Mouse (Mus musculus) naive thymus-derived CD4-positive, alpha-beta T cell, adult 5 months (primary cell): Measurements from ENCODE around the gene Olfr1239. TPM values are rescaled to one million over a fixed set of nuclear protein-coding genes. Genes with fewer than 3 reads are reported as not detected.

Experiments used
- polyA plus RNA-seq: library from polyadenylated mRNA; unstranded; fragments of 100-300 nt; shearing (Covaris generic); gene quantifications from one replicate; pipeline ENCODE4 v1.2.1, GENCODE M21; 2017

Olfr1239 gene
- polyA plus RNA-seq: not detected

DNA sequence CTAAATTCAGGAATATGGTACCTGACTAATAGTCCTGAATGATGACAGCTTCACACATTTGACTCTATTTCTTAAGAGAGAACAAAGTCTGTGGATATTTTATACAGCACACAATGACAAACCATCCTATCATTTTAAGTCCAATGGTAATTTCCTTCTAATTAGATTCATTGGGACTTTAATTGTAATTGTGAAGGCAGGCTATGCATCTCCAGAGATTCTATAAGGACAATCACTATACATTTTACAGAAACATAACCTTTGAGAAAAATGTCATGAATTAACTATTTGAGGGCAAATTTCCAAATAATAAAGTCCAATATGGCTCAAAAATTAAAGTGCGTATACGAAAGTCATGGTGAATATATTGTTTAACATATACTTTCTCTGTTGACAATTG, at the start of gene Olfr1239:
TSS of gene Olfr1239 (minus strand) at position 101 of the 400 bp plus-strand sequence.

GRCm38 (mm10) chr2:89442900-89443299, 22.7 kb upstream of the Olfr1239 start, which contains the start of gene Olfr1240:
TSS of gene Olfr1240 (minus strand) at chr2:89443000.

DNA sequence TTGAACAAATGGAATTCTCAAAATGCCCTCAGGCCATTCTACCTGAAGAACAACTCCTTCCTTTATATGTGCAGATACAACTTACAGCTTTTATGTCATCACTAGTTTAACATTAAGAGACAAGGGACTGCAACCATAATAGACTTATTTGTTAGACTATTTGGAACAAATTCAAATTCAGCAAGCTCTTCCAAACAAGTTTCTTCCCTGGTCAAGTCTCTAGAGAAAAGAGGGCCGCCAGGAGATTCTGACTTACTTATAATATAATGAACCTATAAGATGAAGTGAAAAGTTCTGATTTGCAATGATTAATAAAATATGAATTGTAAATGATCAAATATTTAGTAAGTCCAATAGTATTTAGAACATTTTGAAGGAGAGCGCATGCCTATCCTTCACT, 10.6 kb downstream of the Olfr1239 start, which contains the start of gene Olfr1238:
TSS of gene Olfr1238 (minus strand) at position 101 of the 400 bp plus-strand sequence.

Other genes with a start within 250 kb of the Olfr1239 start
- not detected for gene Olfr1225, start 245.7 kb downstream of the Olfr1239 start, polyA plus RNA-seq
- not detected for gene Olfr1226, start 220.4 kb downstream of the Olfr1239 start, polyA plus RNA-seq
- 0.17 TPM for gene Olfr1228, start 166.3 kb downstream of the Olfr1239 start, polyA plus RNA-seq
- gene Olfr1229, start 132.4 kb downstream of the Olfr1239 start, polyA plus RNA-seq: not detected
- not detected for gene Olfr1230, start 123.1 kb downstream of the Olfr1239 start, polyA plus RNA-seq
- gene Olfr1231, start 113.3 kb downstream of the Olfr1239 start, polyA plus RNA-seq: not detected
- not detected for gene Olfr1232, start 90.7 kb downstream of the Olfr1239 start, polyA plus RNA-seq
- not detected for gene Olfr1233, start 78.0 kb downstream of the Olfr1239 start, polyA plus RNA-seq
- not detected for gene Olfr1234, start 55.5 kb downstream of the Olfr1239 start, polyA plus RNA-seq
- gene Olfr1238, start 10.7 kb downstream of the Olfr1239 start, polyA plus RNA-seq: not detected
- not detected for gene Olfr1240, start 22.6 kb upstream of the Olfr1239 start, polyA plus RNA-seq
- gene Olfr1241, start 66.7 kb upstream of the Olfr1239 start, polyA plus RNA-seq: not detected
- gene Olfr1242, start 77.9 kb upstream of the Olfr1239 start, polyA plus RNA-seq: not detected
- gene Olfr1243, start 111.1 kb upstream of the Olfr1239 start, polyA plus RNA-seq: not detected
- gene Olfr1245, start 158.0 kb upstream of the Olfr1239 start, polyA plus RNA-seq: not detected
- not detected for gene Olfr1246, start 172.8 kb upstream of the Olfr1239 start, polyA plus RNA-seq
- not detected for gene Olfr1247, start 193.7 kb upstream of the Olfr1239 start, polyA plus RNA-seq
- gene Olfr1248, start 197.8 kb upstream of the Olfr1239 start, polyA plus RNA-seq: not detected
- not detected for gene Olfr1249, start 214.6 kb upstream of the Olfr1239 start, polyA plus RNA-seq
- gene Olfr1250, start 241.1 kb upstream of the Olfr1239 start, polyA plus RNA-seq: not detected